Mouse (Mus musculus): ENCODE measurements around the gene S100a5. TPM values are rescaled to one million over a fixed set of nuclear protein-coding genes. Genes with fewer than 3 reads are reported as not detected.

Gene S100a5
- polyA plus RNA-seq, 1 experiment, result 0.19 TPM

DNA sequence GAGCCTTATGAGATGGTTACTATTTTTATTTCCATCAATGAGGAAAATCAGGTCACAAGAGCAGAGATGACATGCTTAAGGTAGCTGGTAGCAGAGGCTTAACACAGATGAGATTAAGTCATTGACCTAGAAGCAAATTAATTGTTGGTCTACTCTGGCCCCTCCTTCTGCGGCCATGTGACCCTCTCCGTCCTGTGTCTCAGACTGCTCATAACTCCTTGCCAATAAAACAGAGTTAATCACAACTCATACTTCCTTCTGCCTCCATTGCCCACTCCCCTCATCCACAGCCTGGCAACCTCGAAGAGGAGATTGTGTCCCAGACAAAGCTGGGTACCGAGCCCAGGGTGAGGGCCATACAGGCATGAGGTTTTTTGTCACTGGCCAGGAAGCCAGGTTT is 10.1 kb upstream of the S100a5 start:
- peak; percentile 92 for TF ChIP-seq USF1 (IDR thresholded peaks at IDR 0.05; ENCODE audit: low read depth)
- no peak for TF ChIP-seq TCF12 (IDR thresholded peaks at IDR 0.05; ENCODE audit: insufficient read depth, poor library complexity, severe bottlenecking)
- no peak for TF ChIP-seq E2F4 (IDR thresholded peaks at IDR 0.05; ENCODE audit: insufficient read depth)
- Histone ChIP-seq H3ac (ENCODE audit: control insufficient read depth, insufficient read length) (no peak overlapping the region), H3K27me3 (ENCODE audit: control insufficient read depth, insufficient read depth, insufficient read length) (no peaks in the 10 kb centered on the region), H3K79me2 (ENCODE audit: control insufficient read depth, insufficient read depth) (peaks cover 8% of the 10 kb centered on the region), H3K4me2 (ENCODE audit: low read depth) (peak overlapping the region; percentile 53), H3K4me3 (no peak overlapping the region), H3K36me3 (ENCODE audit: control insufficient read depth, insufficient read depth) (no peaks in the 10 kb centered on the region)

DNA sequence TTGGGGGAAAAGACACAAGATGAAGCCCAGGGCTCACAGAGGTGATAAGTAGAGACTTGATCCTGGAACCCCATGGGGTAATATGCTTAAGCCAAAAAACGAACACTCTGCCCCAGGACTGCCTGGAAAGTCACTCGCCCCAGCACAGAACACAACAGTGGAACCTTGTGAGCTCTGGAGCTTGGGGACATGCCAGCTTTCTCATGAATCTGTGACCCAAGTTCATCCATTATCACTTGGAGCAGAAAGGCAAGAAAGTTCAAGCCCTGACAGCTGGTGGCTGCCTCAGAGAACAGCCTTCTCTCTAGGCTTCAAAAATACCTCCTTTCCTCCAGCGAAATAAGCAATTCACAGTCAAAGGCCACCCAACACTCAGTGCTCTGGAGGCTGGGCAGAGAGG is 8.9 kb upstream of the S100a5 start:
- TF ChIP-seq POLR2A (IDR thresholded peaks at IDR 0.05; ENCODE audit: insufficient read length, low read depth) (no peak), REST (IDR thresholded peaks at IDR 0.05; ENCODE audit: insufficient read depth, insufficient read length) (no peak), SRF (IDR thresholded peaks at IDR 0.05; ENCODE audit: control insufficient read depth, insufficient read length, low read depth) (no peak), MYOG (IDR thresholded peaks at IDR 0.05; ENCODE audit: control insufficient read depth in 1 of 3, insufficient read depth in 1 of 3, insufficient read length in 2 of 3, low read depth in 2 of 3) (no peak), MYOD1 (IDR thresholded peaks at IDR 0.05; ENCODE audit: control insufficient read depth in 1 of 3, insufficient read length in 2 of 3, low read depth in 2 of 3) (no peak), POLR2AphosphoS2 (IDR thresholded peaks at IDR 0.05; ENCODE audit: insufficient read length, low read depth) (no peak), CEBPB (IDR thresholded peaks at IDR 0.05; ENCODE audit: insufficient read depth, poor library complexity, severe bottlenecking) (no peak), MAX (IDR thresholded peaks at IDR 0.05; ENCODE audit: low read depth) (no peak), USF1 (IDR thresholded peaks at IDR 0.05; ENCODE audit: low read depth) (no peak), E2F4 (IDR thresholded peaks at IDR 0.05; ENCODE audit: insufficient read depth) (no peak)
- H3K79me2 ChIP-seq (ENCODE audit: control insufficient read depth, insufficient read depth), result peaks cover 15% of the 10 kb centered on the region
- H3ac ChIP-seq (ENCODE audit: control insufficient read depth, insufficient read length), result no peak overlapping the region
- H3K4me3 ChIP-seq, result no peak overlapping the region
- no peak overlapping the region for H3K4me2 ChIP-seq (ENCODE audit: low read depth)
- H3K27me3 ChIP-seq (ENCODE audit: control insufficient read depth, insufficient read depth, insufficient read length), result no peaks in the 10 kb centered on the region
- H3K36me3 ChIP-seq (ENCODE audit: control insufficient read depth, insufficient read depth), result no peaks in the 10 kb centered on the region

DNA sequence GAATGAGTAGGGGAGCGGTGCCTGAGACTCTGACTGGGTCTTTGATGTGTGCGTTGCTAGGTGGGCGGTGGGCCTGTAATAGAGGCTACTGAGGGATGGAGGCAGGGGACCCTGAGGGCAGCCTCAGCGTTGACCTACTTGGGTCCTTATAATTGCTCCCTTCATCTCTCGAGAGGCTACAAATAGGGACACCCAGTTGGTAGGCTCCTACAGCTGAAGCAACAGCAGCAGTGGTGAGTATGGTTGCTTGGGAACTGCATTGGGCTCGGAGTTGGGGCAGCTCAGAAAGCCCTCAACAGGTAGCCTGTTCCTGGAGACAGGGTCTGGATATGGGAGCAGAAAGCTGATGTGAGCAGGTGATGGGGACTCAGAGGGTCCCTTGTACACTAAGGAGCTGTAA is 8.3 kb upstream of the S100a5 start:
- Histone ChIP-seq H3K79me2 (ENCODE audit: control insufficient read depth, insufficient read depth) (peaks cover 21% of the 10 kb centered on the region), H3K27me3 (ENCODE audit: control insufficient read depth, insufficient read depth, insufficient read length) (no peaks in the 10 kb centered on the region), H3K4me2 (ENCODE audit: low read depth) (peak overlapping the region; percentile 67), H3K4me3 (no peak overlapping the region), H3K36me3 (ENCODE audit: control insufficient read depth, insufficient read depth) (no peaks in the 10 kb centered on the region), H3ac (ENCODE audit: control insufficient read depth, insufficient read length) (no peak overlapping the region)
- TF ChIP-seq TCF12 (IDR thresholded peaks at IDR 0.05; ENCODE audit: insufficient read depth, poor library complexity, severe bottlenecking), result no peak
- TF ChIP-seq E2F4 (IDR thresholded peaks at IDR 0.05; ENCODE audit: insufficient read depth), result no peak
- no peak for TF ChIP-seq USF1 (IDR thresholded peaks at IDR 0.05; ENCODE audit: low read depth)
- TF ChIP-seq MAX (IDR thresholded peaks at IDR 0.05; ENCODE audit: low read depth), result no peak
- TF ChIP-seq SRF (IDR thresholded peaks at IDR 0.05; ENCODE audit: control insufficient read depth, insufficient read length, low read depth), result no peak
- no peak for TF ChIP-seq TCF3 (IDR thresholded peaks at IDR 0.05; ENCODE audit: insufficient read length, low read depth)
- TF ChIP-seq POLR2AphosphoS2 (IDR thresholded peaks at IDR 0.05; ENCODE audit: insufficient read length, low read depth), result no peak
- no peak for TF ChIP-seq MYOD1 (IDR thresholded peaks at IDR 0.05; ENCODE audit: control insufficient read depth in 1 of 3, insufficient read length in 2 of 3, low read depth in 2 of 3)
- TF ChIP-seq MYOG (IDR thresholded peaks at IDR 0.05; ENCODE audit: control insufficient read depth in 1 of 3, insufficient read depth in 1 of 3, insufficient read length in 2 of 3, low read depth in 2 of 3), result no peak
- no peak for TF ChIP-seq CEBPB (IDR thresholded peaks at IDR 0.05; ENCODE audit: insufficient read depth, poor library complexity, severe bottlenecking)
- TF ChIP-seq POLR2A (IDR thresholded peaks at IDR 0.05; ENCODE audit: insufficient read length, low read depth), result no peak
- TF ChIP-seq REST (IDR thresholded peaks at IDR 0.05; ENCODE audit: insufficient read depth, insufficient read length), result no peak

DNA sequence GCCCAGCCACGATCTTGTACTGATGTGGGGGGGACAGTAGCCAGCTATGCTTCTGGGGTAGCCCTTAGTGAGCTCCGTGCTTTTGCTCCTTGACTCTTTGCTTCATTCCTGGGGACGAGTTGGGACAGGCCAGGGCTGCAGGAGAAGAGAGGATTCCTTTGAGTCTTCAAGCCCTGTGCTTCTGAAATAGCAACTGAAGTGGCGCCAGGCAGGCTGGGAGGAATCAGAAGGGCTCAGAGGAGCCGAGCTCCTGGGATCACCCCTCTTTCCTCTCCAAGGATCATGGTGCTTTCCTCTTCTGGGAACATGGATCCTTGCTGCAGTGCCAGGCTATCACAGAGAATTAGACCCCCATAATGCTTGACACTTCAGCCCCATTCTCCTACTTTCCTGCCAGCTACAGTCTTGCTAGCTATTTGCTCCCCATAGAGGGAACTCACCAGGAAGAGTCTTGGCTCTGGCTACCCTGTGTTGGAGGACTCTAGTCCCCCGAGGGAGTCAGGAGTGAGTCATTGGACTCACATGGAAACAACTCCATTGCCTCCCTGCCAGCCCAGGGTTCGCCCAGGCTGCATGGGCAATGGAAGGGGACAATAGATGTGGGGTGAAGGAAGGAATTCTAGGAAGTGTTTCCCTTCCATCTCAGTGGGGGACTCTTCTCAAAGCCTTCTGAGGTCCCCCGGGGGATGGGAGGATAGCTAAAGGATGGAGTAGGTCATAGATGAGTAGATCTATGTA is 7.7 kb upstream of the S100a5 start:
- Histone ChIP-seq H3K4me2 (ENCODE audit: low read depth) (peak overlapping the region; percentile 67), H3K79me2 (ENCODE audit: control insufficient read depth, insufficient read depth) (peaks cover 27% of the 10 kb centered on the region), H3K27me3 (ENCODE audit: control insufficient read depth, insufficient read depth, insufficient read length) (no peaks in the 10 kb centered on the region), H3K36me3 (ENCODE audit: control insufficient read depth, insufficient read depth) (no peaks in the 10 kb centered on the region), H3ac (ENCODE audit: control insufficient read depth, insufficient read length) (no peak overlapping the region), H3K4me3 (no peak overlapping the region)
- TF ChIP-seq MYOD1 (IDR thresholded peaks at IDR 0.05; ENCODE audit: control insufficient read depth in 1 of 3, insufficient read length in 2 of 3, low read depth in 2 of 3) (no peak), TCF3 (IDR thresholded peaks at IDR 0.05; ENCODE audit: insufficient read length, low read depth) (no peak), POLR2AphosphoS2 (IDR thresholded peaks at IDR 0.05; ENCODE audit: insufficient read length, low read depth) (no peak), CEBPB (IDR thresholded peaks at IDR 0.05; ENCODE audit: insufficient read depth, poor library complexity, severe bottlenecking) (no peak), MAX (IDR thresholded peaks at IDR 0.05; ENCODE audit: low read depth) (no peak), MYOG (IDR thresholded peaks at IDR 0.05; ENCODE audit: control insufficient read depth in 1 of 3, insufficient read depth in 1 of 3, insufficient read length in 2 of 3, low read depth in 2 of 3) (no peak), SRF (IDR thresholded peaks at IDR 0.05; ENCODE audit: control insufficient read depth, insufficient read length, low read depth) (no peak), TCF12 (IDR thresholded peaks at IDR 0.05; ENCODE audit: insufficient read depth, poor library complexity, severe bottlenecking) (no peak), POLR2A (IDR thresholded peaks at IDR 0.05; ENCODE audit: insufficient read length, low read depth) (no peak), REST (IDR thresholded peaks at IDR 0.05; ENCODE audit: insufficient read depth, insufficient read length) (no peak), USF1 (IDR thresholded peaks at IDR 0.05; ENCODE audit: low read depth) (no peak), E2F4 (IDR thresholded peaks at IDR 0.05; ENCODE audit: insufficient read depth) (no peak)

Measured in myocyte (in vitro differentiated cells).